Mouse (Mus musculus) limb, embryonic 12.5 days (tissue): ENCODE measurements around the gene Msx1. TPM values are rescaled to one million over a fixed set of nuclear protein-coding genes. Genes with fewer than 3 reads are reported as not detected.
A peak's percentile ranks its signal among the peaks of the same experiment; 100 is the strongest.
"Not testable (repeated sequence)": the region's sequence is repeated elsewhere in the genome, so short reads cannot be mapped to it uniquely, and the experiment has no call there.

Experiments used
- ATAC-seq: fragments of 200-750 bp; cut with Nextera tagmentation; 2 replicates; pipeline ENCODE4 v1.8.0; 2017; ENCODE audit warnings: low read depth, moderate TSS enrichment; ENCODE audit not compliant: insufficient number of reproducible peaks, insufficient read depth, low FRiP score, low TSS enrichment
- H3K27ac ChIP-seq: fragments of 300-500 bp; sonication (generic); 2 replicates; pipeline ENCODE4 v1.5.1; 2016; ENCODE audit warnings: mild to moderate bottlenecking, moderate library complexity
- H3K27me3 ChIP-seq: fragments of 300-500 bp; sonication (generic); 2 replicates; pipeline ENCODE4 v1.6.1; 2016; ENCODE audit warnings: mild to moderate bottlenecking, moderate library complexity
- H3K36me3 ChIP-seq: fragments of 300-500 bp; sonication (generic); 2 replicates; pipeline ENCODE4 v1.6.1; 2016; ENCODE audit warnings: mild to moderate bottlenecking, moderate library complexity
- H3K4me1 ChIP-seq: fragments of 300-500 bp; sonication (generic); replicated peaks from 2 replicates; pipeline ENCODE4 v1.6.1; 2016
- H3K4me2 ChIP-seq: fragments of 300-500 bp; sonication (generic); 2 replicates; pipeline ENCODE4 v1.6.1; 2016; ENCODE audit warnings: mild to moderate bottlenecking, moderate library complexity
- H3K4me3 ChIP-seq: fragments of 300-500 bp; sonication (generic); replicated peaks from 2 replicates; pipeline ENCODE4 v1.5.1; 2016; ENCODE audit warnings: mild to moderate bottlenecking
- H3K9ac ChIP-seq: fragments of 300-500 bp; sonication (generic); replicated peaks from 2 replicates; pipeline ENCODE4 v1.6.1; 2016; ENCODE audit warnings: mild to moderate bottlenecking, moderate library complexity
- H3K9me3 ChIP-seq: fragments of 300-500 bp; sonication (generic); 2 replicates; pipeline ENCODE4 v1.6.1; 2016; ENCODE audit warnings: mild to moderate bottlenecking, moderate library complexity
- WGBS: fragments of 180-500 bp; shearing (Covaris S2); methylation state at CpG from one replicate; pipeline ENCODE4 v1.1.7; 2016; 5-methylcytosine and 5-hydroxymethylcytosine counted together
- polyA plus RNA-seq: library from polyadenylated mRNA; unstranded; fragments of >200 nt; fragmentation: Nextera tagmentation; extraction: Ambion mirVana; gene quantifications from 2 replicates; pipeline ENCODE4 v1.2.1, GENCODE M21; 2016

Gene Msx1
- polyA plus RNA-seq, 1 experiment from 2014 or later, result 487 TPM

DNA sequence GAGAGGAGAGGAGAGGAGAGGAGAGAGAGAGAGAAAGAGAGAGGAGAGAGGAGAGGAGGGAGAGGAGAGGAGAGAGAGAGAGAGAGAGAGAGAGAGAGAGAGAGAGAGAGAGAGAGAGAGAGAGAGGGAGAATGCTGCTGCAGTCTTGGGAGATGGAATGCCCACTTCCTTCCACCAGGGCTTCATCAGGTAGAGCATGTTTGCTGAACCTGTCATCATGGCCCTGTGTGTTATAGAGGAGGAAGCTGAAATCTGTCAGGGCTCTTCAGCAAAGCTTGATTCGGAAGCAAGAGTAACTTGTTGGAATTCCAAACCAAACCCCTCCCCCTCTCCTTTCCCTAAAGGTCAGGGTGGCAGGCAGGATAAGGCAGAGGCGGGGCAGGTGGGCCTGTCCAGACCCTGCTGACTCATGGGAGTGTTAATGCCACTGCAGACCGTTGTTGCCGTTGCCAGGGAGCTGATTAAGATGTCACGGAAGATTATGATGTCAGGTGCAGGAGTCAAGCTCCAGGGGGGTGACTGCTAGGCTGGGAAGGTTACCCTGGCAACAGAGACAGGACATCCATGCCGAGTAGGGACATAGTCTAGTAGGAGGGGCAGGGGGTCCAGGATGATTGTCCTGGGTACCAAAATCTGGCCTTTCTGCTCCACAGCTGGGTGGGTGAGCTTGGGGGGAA lies 11.3 kb upstream of the Msx1 start:
- Histone ChIP-seq H3K9me3 (no peaks in the 10 kb centered on the region), H3K4me3 (no peak overlapping the region), H3K27me3 (peaks cover 81% of the 10 kb centered on the region), H3K4me2 (no peak overlapping the region), H3K9ac (no peak overlapping the region), H3K27ac (no peak overlapping the region), H3K4me1 (peaks cover 41% of the 10 kb centered on the region), H3K36me3 (no peaks in the 10 kb centered on the region)
- 6% methylated on average over 6 of the region's 6 CpGs for WGBS
- ATAC-seq, result no peak

DNA sequence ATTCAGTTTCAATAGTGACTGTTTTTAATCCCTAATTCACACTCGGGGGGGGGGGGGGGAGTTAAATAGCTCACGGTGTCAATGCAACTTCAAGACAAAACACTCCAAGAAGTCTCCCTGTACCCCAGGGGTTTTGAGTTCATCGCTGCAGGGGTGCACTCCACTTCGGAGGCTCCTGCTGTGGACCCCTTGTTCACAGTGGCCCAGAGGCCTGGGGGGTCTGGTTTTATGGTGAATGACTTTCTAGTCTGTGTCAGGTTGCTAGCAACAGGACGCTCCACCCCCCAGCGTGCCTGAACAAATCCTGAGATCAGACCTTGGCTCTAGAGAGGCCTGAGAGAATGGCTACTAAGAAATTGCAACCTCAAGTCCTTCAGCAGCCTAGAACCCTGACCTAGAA lies 8.4 kb upstream of the Msx1 start:
- H3K4me3 ChIP-seq, result no peak overlapping the region
- WGBS, result 5% methylated on average over 6 of the region's 6 CpGs
- ATAC-seq, result no peak
- H3K27ac ChIP-seq, result no peak overlapping the region
- H3K4me2 ChIP-seq, result no peak overlapping the region
- H3K36me3 ChIP-seq, result no peaks in the 10 kb centered on the region
- H3K9me3 ChIP-seq, result 0 out of 2 replicates have a peak, but pooled peaks cover 5% of the 10 kb centered on the region
- H3K27me3 ChIP-seq, result peaks cover 94% of the 10 kb centered on the region
- peaks cover 29% of the 10 kb centered on the region for H3K4me1 ChIP-seq
- H3K9ac ChIP-seq, result no peak overlapping the region

DNA sequence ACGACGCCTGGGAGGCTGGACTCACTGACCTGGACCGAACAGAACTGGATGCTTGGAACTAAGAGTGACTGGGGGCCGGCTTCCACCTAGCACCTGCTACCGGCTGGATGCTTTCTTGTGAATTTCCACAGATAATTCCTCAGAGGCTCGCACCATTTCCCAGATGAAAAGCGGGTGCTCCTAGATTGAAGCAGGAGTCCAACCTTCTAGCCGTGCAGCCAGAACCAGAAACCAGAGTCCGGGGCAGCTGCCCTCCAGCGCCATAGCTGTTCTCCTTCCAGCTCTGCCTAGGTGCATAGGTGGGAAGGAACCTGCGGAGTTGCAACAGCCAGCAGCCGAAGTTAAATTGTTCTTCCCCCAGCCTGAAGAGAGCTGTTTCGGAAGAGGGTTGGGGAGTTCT lies 7.6 kb upstream of the Msx1 start:
- Histone ChIP-seq H3K4me1 (peaks cover 35% of the 10 kb centered on the region), H3K9me3 (0 out of 2 replicates have a peak, but pooled peaks cover 5% of the 10 kb centered on the region), H3K36me3 (no peaks in the 10 kb centered on the region), H3K4me3 (no peak overlapping the region), H3K9ac (no peak overlapping the region), H3K4me2 (no peak overlapping the region), H3K27ac (no peak overlapping the region), H3K27me3 (peaks cover 94% of the 10 kb centered on the region)
- 10% methylated on average over 13 of the region's 13 CpGs for WGBS
- ATAC-seq, result no peak

- ATAC-seq, H3K9ac ChIP-seq, H3K4me2 ChIP-seq, H3K27ac ChIP-seq, H3K4me3 ChIP-seq, H3K9me3 ChIP-seq, H3K36me3 ChIP-seq: not testable (repeated sequence)
- H3K4me1 ChIP-seq, result peaks cover 46% of the 10 kb centered on the region
- H3K27me3 ChIP-seq, result peaks cover 93% of the 10 kb centered on the region
- 45% methylated on average over 6 of the region's 7 CpGs for WGBS
Measured at GRCm38 (mm10) chr5:37830436-37830835, 6.1 kb upstream of the Msx1 start.

GRCm38 (mm10) chr5:37829926-37830325 lies 5.5 kb upstream of the Msx1 start:
- ATAC-seq, result no peak
- Histone ChIP-seq H3K9me3 (0 out of 2 replicates have a peak, but pooled peaks cover 5% of the 10 kb centered on the region), H3K4me1 (peaks cover 50% of the 10 kb centered on the region), H3K27ac (no peak overlapping the region), H3K36me3 (no peaks in the 10 kb centered on the region), H3K4me2 (no peak overlapping the region), H3K9ac (no peak overlapping the region), H3K27me3 (peaks cover 97% of the 10 kb centered on the region), H3K4me3 (no peak overlapping the region)
- WGBS, result 15% methylated on average over 4 of the region's 4 CpGs

- Histone ChIP-seq H3K4me1 (peaks cover 47% of the 10 kb centered on the region), H3K27ac (no peak overlapping the region), H3K4me2 (peak overlapping the region; percentile 85; the same call in 1 of the 2 replicates), H3K9me3 (0 out of 2 replicates have a peak, but pooled peaks cover 5% of the 10 kb centered on the region), H3K36me3 (no peaks in the 10 kb centered on the region), H3K27me3 (peaks cover 97% of the 10 kb centered on the region), H3K4me3 (no peak overlapping the region), H3K9ac (no peak overlapping the region)
- ATAC-seq, result no peak
- WGBS, result 6% methylated on average over 10 of the region's 10 CpGs
Measured at GRCm38 (mm10) chr5:37829296-37829670, 4.9 kb upstream of the Msx1 start.

GRCm38 (mm10) chr5:37828591-37829295 lies 4.4 kb upstream of the Msx1 start:
- Histone ChIP-seq H3K4me1 (peaks cover 49% of the 10 kb centered on the region), H3K27me3 (peaks cover 97% of the 10 kb centered on the region), H3K36me3 (no peaks in the 10 kb centered on the region), H3K4me2 (peak overlapping the region; percentile 85), H3K27ac (no peak overlapping the region), H3K9me3 (0 out of 2 replicates have a peak, but pooled peaks cover 5% of the 10 kb centered on the region), H3K9ac (no peak overlapping the region), H3K4me3 (peak overlapping the region; percentile 29; the same call in 1 of the 2 replicates)
- ATAC-seq, result no peak
- WGBS, result 2% methylated on average over 35 of the region's 35 CpGs

GRCm38 (mm10) chr5:37828001-37828400 lies 3.6 kb upstream of the Msx1 start:
- Histone ChIP-seq H3K9ac (no peak overlapping the region), H3K36me3 (no peaks in the 10 kb centered on the region), H3K4me2 (peak overlapping the region; percentile 85), H3K4me1 (peaks cover 53% of the 10 kb centered on the region), H3K4me3 (peak overlapping the region; percentile 29), H3K27me3 (peaks cover 97% of the 10 kb centered on the region), H3K9me3 (0 out of 2 replicates have a peak, but pooled peaks cover 5% of the 10 kb centered on the region), H3K27ac (peak overlapping the region; percentile 82; the same call in 1 of the 2 replicates)
- ATAC-seq, result no peak
- 1% methylated on average over 14 of the region's 14 CpGs for whole genome bisulfite sequencing

- peak overlapping the region; percentile 82 for H3K27ac ChIP-seq
- H3K4me1 ChIP-seq, result peaks cover 51% of the 10 kb centered on the region
- no peaks in the 10 kb centered on the region for H3K36me3 ChIP-seq
- WGBS, result under 1% methylated on average over 9 of the region's 9 CpGs
- ATAC-seq, result no peak
- peaks cover 93% of the 10 kb centered on the region for H3K27me3 ChIP-seq
- 0 out of 2 replicates have a peak, but pooled peaks cover 5% of the 10 kb centered on the region for H3K9me3 ChIP-seq
- H3K4me3 ChIP-seq, result peak overlapping the region; percentile 29
- peak overlapping the region; percentile 45; the same call in 1 of the 2 replicates for H3K9ac ChIP-seq
- peak overlapping the region; percentile 85 for H3K4me2 ChIP-seq
Measured at GRCm38 (mm10) chr5:37827626-37827950, 3.2 kb upstream of the Msx1 start.

- H3K4me3 ChIP-seq, result peak overlapping the region; percentile 29
- ATAC-seq, result no peak
- peaks cover 47% of the 10 kb centered on the region for H3K4me1 ChIP-seq
- peak overlapping the region; percentile 82 for H3K27ac ChIP-seq
- H3K4me2 ChIP-seq, result peak overlapping the region; percentile 85
- H3K36me3 ChIP-seq, result no peaks in the 10 kb centered on the region
- 0 out of 2 replicates have a peak, but pooled peaks cover 5% of the 10 kb centered on the region for H3K9me3 ChIP-seq
- H3K9ac ChIP-seq, result peak overlapping the region; percentile 45; the same call in 1 of the 2 replicates
- H3K27me3 ChIP-seq, result peaks cover 91% of the 10 kb centered on the region
- WGBS, result under 1% methylated on average over 59 of the region's 59 CpGs
Measured at GRCm38 (mm10) chr5:37826706-37827625, 2.6 kb upstream of the Msx1 start.
